Comparison of ENCODE assay signal across 24 mouse cellular contexts in genomic region chr1:126650806-126651205, GRCm38 (mm10).
DNase-seq lines count a peak whose midpoint lies in the region; ATAC-seq and TF ChIP-seq lines count a peak whose summit lies in the region.
"Had no signal": no experiment of that assay in that cellular context is flagged by ENCODE, and none has a peak within 500 bp of the region (broad histone marks: within the 10 kb centered on the region; RNA-seq: fewer than 3 reads in every experiment).

No protein-coding gene starts in this region.

- no peak overlapping the region for H3K4me3 ChIP-seq in stomach, embryonic 15.5 days (replicated peaks)
- no peak overlapping the region for H3K4me3 ChIP-seq in stomach, postnatal 0 days (ENCODE audit: low read depth, low read length)
- no peak overlapping the region for H3K4me3 ChIP-seq in liver, embryonic 12.5 days
- no peak overlapping the region for H3K4me3 ChIP-seq in stomach, embryonic 16.5 days (replicated peaks; ENCODE audit: low read length)
- H3K4me3 ChIP-seq: embryonic facial prominence, embryonic 13.5 days; heart, embryonic 15.5 days; hindbrain, embryonic 10.5 days; kidney, embryonic 15.5 days; limb, embryonic 12.5 days; lung, embryonic 15.5 days; midbrain, embryonic 12.5 days had no signal

- no peaks in the 10 kb centered on the region for H3K27me3 ChIP-seq in stomach, embryonic 15.5 days (replicated peaks)
- H3K27me3 ChIP-seq in stomach, postnatal 0 days (ENCODE audit: control insufficient read depth, insufficient read depth, low read length) = no peaks in the 10 kb centered on the region
- no peaks in the 10 kb centered on the region for H3K27me3 ChIP-seq in liver, embryonic 12.5 days (replicated peaks)
- no peaks in the 10 kb centered on the region for H3K27me3 ChIP-seq in stomach, embryonic 16.5 days (ENCODE audit: control insufficient read depth, insufficient read depth, low read length)
- H3K27me3 ChIP-seq: embryonic facial prominence, embryonic 13.5 days; heart, embryonic 15.5 days; kidney, embryonic 15.5 days; limb, embryonic 12.5 days; lung, embryonic 15.5 days; midbrain, embryonic 12.5 days had no signal

- H3K9me3 ChIP-seq in stomach, embryonic 15.5 days = no peaks in the 10 kb centered on the region
- no peaks in the 10 kb centered on the region for H3K9me3 ChIP-seq in stomach, postnatal 0 days (ENCODE audit: control insufficient read depth, low read length)
- no peaks in the 10 kb centered on the region for H3K9me3 ChIP-seq in liver, embryonic 12.5 days (replicated peaks)
- no peaks in the 10 kb centered on the region for H3K9me3 ChIP-seq in stomach, embryonic 16.5 days (replicated peaks; ENCODE audit: control insufficient read depth, low read length)
- H3K9me3 ChIP-seq: embryonic facial prominence, embryonic 13.5 days; heart, embryonic 15.5 days; hindbrain, embryonic 10.5 days; kidney, embryonic 15.5 days; limb, embryonic 12.5 days; lung, embryonic 15.5 days; midbrain, embryonic 12.5 days had no signal

- peak; percentile 76; the same call in 1 of the 2 replicates for ATAC-seq in stomach, embryonic 15.5 days (ENCODE audit: insufficient read depth, low FRiP score, low read depth)
- no peak for ATAC-seq in stomach, postnatal 0 days (ENCODE audit: low FRiP score, low TSS enrichment)
- peak; percentile 91 for ATAC-seq in liver, embryonic 12.5 days
- peak; percentile 66; the same call in 1 of the 2 replicates for ATAC-seq in stomach, embryonic 16.5 days (ENCODE audit: insufficient read depth, low FRiP score)
- ATAC-seq: forebrain, postnatal 0 days; hindbrain, postnatal 0 days had no signal

- no peak overlapping the region for H3K4me2 ChIP-seq in stomach, embryonic 15.5 days
- H3K4me2 ChIP-seq in stomach, postnatal 0 days (replicated peaks; ENCODE audit: low read depth) = no peak overlapping the region
- peak overlapping the region; percentile 52 for H3K4me2 ChIP-seq in liver, embryonic 12.5 days
- no peak overlapping the region for H3K4me2 ChIP-seq in stomach, embryonic 16.5 days (ENCODE audit: low read depth, low read length)
- H3K4me2 ChIP-seq: embryonic facial prominence, embryonic 13.5 days; heart, embryonic 15.5 days; kidney, embryonic 15.5 days; limb, embryonic 12.5 days; lung, embryonic 15.5 days; midbrain, embryonic 12.5 days had no signal

- H3K4me1 ChIP-seq in stomach, embryonic 15.5 days = no peaks in the 10 kb centered on the region
- no peaks in the 10 kb centered on the region for H3K4me1 ChIP-seq in stomach, postnatal 0 days (replicated peaks; ENCODE audit: control insufficient read depth, insufficient read depth)
- H3K4me1 ChIP-seq in liver, embryonic 12.5 days = peaks cover 35% of the 10 kb centered on the region
- no peaks in the 10 kb centered on the region for H3K4me1 ChIP-seq in stomach, embryonic 16.5 days (ENCODE audit: control insufficient read depth, insufficient read depth, low read length)
- H3K4me1 ChIP-seq: embryonic facial prominence, embryonic 13.5 days; heart, embryonic 15.5 days; kidney, embryonic 15.5 days; limb, embryonic 12.5 days; lung, embryonic 15.5 days; midbrain, embryonic 12.5 days had no signal

- no peak for DNase-seq in stomach, postnatal 0 days (ENCODE audit: low spot score)
- DNase-seq in c-Kit-positive CD71-positive TER-119-positive erythroid progenitor cells, embryonic 14.5 days (ENCODE audit: low spot score) = peak; percentile 70
- DNase-seq in thymus, postnatal 25 days = no peak
- DNase-seq in lung, postnatal 36 days = no peak
- no peak for DNase-seq in cerebellum, postnatal 25 days
- DNase-seq: adrenal gland, postnatal 36 days; cerebellum, adult 9-10 months; forebrain, postnatal 0 days; gastrocnemius, postnatal 36 days; kidney, postnatal 4 days; layer of hippocampus, adult 9-11 months; right cerebral cortex, postnatal 4 days had no signal

- TF ChIP-seq EP300 in stomach, postnatal 0 days (optimal IDR thresholded peaks at IDR 0.05) = no peak

- WGBS in stomach, embryonic 15.5 days = 35% methylated on average over 5 of the region's 5 CpGs
- WGBS in stomach, postnatal 0 days = 54% methylated on average over 5 of the region's 5 CpGs
- WGBS in liver, embryonic 12.5 days (ENCODE audit: insufficient replicate concordance) = 14% methylated on average over 5 of the region's 5 CpGs
- WGBS in stomach, embryonic 16.5 days = 40% methylated on average over 5 of the region's 5 CpGs

- TF ChIP-seq CTCF in stomach, postnatal 0 days (IDR thresholded peaks at IDR 0.05; ENCODE audit: low read depth) = no peak

- H3K36me3 ChIP-seq in stomach, embryonic 15.5 days = no peaks in the 10 kb centered on the region
- no peaks in the 10 kb centered on the region for H3K36me3 ChIP-seq in stomach, postnatal 0 days (ENCODE audit: control insufficient read depth, insufficient read depth, low read length)
- no peaks in the 10 kb centered on the region for H3K36me3 ChIP-seq in liver, embryonic 12.5 days
- H3K36me3 ChIP-seq in stomach, embryonic 16.5 days (ENCODE audit: control insufficient read depth, insufficient read depth, low read length) = no peaks in the 10 kb centered on the region
- H3K36me3 ChIP-seq: embryonic facial prominence, embryonic 13.5 days; heart, embryonic 15.5 days; hindbrain, embryonic 10.5 days; kidney, embryonic 15.5 days; limb, embryonic 12.5 days; lung, embryonic 15.5 days; midbrain, embryonic 12.5 days had no signal

- no peak overlapping the region for H3K9ac ChIP-seq in stomach, embryonic 15.5 days
- H3K9ac ChIP-seq in stomach, postnatal 0 days (ENCODE audit: low read length) = no peak overlapping the region
- no peak overlapping the region for H3K9ac ChIP-seq in liver, embryonic 12.5 days
- no peak overlapping the region for H3K9ac ChIP-seq in stomach, embryonic 16.5 days (ENCODE audit: low read length)
- H3K9ac ChIP-seq: embryonic facial prominence, embryonic 13.5 days; forebrain, postnatal 0 days; heart, embryonic 15.5 days; kidney, embryonic 15.5 days; limb, embryonic 12.5 days; lung, embryonic 15.5 days; midbrain, embryonic 12.5 days had no signal

- H3K27ac ChIP-seq in stomach, embryonic 15.5 days = no peak overlapping the region
- no peak overlapping the region for H3K27ac ChIP-seq in stomach, postnatal 0 days (replicated peaks)
- H3K27ac ChIP-seq in liver, embryonic 12.5 days = peak overlapping the region; percentile 36; the same call in 1 of the 2 replicates
- no peak overlapping the region for H3K27ac ChIP-seq in stomach, embryonic 16.5 days (ENCODE audit: low read length)
- H3K27ac ChIP-seq: embryonic facial prominence, embryonic 13.5 days; heart, embryonic 15.5 days; hindbrain, embryonic 10.5 days; hindbrain, postnatal 0 days; kidney, embryonic 15.5 days; limb, embryonic 12.5 days; lung, embryonic 15.5 days; macrophage; midbrain, embryonic 12.5 days had no signal
